Mouse (Mus musculus): ENCODE data around the gene Prss53.
"Not testable (repeated sequence)": the region's sequence is repeated elsewhere in the genome, so short reads cannot be mapped to it uniquely, and the experiment has no call there.

Prss53 gene

GRCm38 (mm10) chr7:127912190-127912871 lies 21.6 kb upstream of the Prss53 start, which contains the start of gene Kat8:
Kat8 (plus strand) TSS chr7:127912516.
- DNase-seq (ENCODE audit: low spot score in 2 of 2), result peak; percentile 92 to 94

DNA sequence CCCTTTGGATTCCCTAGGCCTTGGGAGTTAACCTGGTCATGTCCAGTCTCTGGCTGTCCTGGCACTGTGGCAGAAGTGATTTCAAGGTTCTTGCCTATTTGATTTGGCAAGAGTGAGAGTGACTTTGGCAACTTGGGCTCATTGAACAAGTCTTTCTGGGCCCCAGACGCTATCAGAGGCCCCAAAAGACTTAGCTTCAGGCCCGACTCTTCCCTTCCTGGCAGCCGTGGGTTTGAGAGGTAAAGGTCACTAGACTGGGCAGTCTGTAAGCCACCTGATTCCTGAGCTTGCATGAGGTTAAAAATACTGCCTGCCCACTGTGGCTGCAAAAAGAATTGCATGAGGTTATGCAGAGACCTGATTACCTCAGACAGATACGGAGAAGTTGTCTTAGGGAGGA lies 17.9 kb upstream of the Prss53 start:
- no peak for DNase-seq (ENCODE audit: low spot score in 2 of 2)

GRCm38 (mm10) chr7:127907939-127908338 lies 17.2 kb upstream of the Prss53 start:
- DNase-seq (ENCODE audit: low spot score in 2 of 2), result no peak

DNA sequence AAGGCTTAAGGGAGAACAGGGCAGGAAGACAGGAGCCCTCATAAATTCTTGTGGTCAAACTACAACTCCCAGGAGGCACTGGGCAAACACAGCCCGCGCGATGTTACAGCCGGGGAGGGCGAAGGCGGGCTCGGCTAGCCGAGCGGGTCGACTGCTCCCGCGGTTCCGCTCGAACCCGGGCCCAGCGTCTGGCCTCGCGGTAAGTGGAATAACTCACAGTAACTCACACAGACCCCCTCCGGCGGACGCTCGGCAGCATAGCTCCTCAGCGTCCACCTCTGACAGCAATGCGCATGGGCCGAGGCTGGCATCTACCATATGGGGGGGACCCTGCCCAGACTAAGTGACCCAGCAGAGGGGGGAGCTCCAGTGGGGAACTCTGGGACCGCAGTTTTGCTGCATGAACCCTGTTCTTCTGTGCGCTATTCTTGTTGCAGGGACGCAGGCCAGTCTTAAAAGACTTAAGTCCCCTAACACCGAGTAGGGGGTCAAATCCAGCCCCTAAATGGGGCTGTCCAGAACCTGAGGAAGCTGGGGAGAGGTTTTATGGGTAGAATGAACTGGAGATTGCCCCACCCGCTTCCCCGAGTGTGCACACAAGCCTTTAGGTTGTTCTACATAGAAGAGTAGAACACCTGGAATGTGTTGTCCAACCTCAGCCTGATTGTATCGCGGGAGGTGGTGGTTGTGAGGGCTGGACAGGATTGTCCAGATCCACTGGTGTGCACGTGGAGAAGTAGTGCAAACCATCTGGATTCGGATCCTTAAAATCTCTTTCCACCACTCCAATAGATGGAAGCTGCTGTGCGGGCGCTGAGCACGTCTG lies 13.4 kb upstream of the Prss53 start, which contains the start of gene Bckdk:
TSS of gene Bckdk (plus strand) at position 112 of the 826 bp plus-strand sequence.
- DNase-seq (ENCODE audit: low spot score in 2 of 2), result peak; percentile 87 to 92

DNA sequence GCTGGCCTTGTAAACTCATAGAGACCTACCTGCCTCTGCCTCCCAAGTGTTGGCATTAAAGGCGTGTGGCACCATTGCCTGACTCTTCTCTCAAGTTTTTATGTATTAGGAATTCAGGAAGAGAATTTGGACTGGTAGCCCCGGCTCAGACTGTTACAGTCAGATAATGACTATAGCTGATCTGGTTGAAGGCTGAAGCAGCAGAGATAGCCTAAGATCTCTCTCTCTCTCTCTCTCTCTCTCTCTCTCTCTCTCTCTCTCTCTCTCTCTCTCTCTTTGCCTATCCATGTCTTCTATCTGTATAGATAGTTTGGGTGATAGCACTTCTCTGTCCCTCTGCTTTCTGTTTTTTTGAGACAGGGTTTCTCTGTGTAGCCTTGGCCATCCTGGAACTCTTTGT lies 11.0 kb upstream of the Prss53 start:
- DNase-seq (ENCODE audit: low spot score in 2 of 2), result no peak

GRCm38 (mm10) chr7:127899997-127900396 lies 9.2 kb upstream of the Prss53 start:
- DNase-seq (ENCODE audit: low spot score in 2 of 2), result no peak

GRCm38 (mm10) chr7:127898179-127898956 lies 7.6 kb upstream of the Prss53 start:
- DNase-seq (ENCODE audit: low spot score in 2 of 2), result no peak

DNA sequence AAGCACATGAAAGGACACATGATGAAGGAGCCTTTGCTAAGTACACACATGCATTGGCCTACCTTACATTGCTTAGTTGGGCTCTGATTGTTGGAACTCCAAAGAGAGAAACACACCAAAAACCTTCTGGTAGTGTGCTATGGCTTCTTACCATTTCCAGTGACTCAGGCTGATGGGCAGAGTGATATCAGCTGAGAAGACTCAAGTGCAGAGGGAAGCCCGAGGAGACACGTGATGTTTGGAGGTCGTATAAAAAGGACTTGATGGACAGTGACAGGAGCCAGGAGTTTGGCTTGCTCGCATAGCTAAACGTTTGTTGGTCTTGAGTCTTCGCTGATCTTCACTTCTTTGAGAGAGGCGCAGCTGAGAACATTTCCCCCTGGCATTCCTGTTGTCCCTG lies 6.8 kb upstream of the Prss53 start:
- no peak for DNase-seq (ENCODE audit: low spot score in 2 of 2)

- DNase-seq (ENCODE audit: low spot score in 2 of 2), result peak in 1 of 2 experiments; percentile 64
These were observed 5.6 kb upstream of the Prss53 start for GRCm38 (mm10) chr7:127896384-127896783.

- not testable (repeated sequence) for DNase-seq (ENCODE audit: low spot score in 2 of 2)
These were observed 5.1 kb upstream of the Prss53 start for GRCm38 (mm10) chr7:127895891-127896290.

GRCm38 (mm10) chr7:127895442-127895841 lies 4.7 kb upstream of the Prss53 start, which contains the start of the genes Gm21974 and Vkorc1:
Gm21974 (minus strand) TSS chr7:127895454.
Vkorc1 (minus strand) TSS chr7:127895617.
- peak; percentile 96 to 97 for DNase-seq (ENCODE audit: low spot score in 2 of 2)

DNA sequence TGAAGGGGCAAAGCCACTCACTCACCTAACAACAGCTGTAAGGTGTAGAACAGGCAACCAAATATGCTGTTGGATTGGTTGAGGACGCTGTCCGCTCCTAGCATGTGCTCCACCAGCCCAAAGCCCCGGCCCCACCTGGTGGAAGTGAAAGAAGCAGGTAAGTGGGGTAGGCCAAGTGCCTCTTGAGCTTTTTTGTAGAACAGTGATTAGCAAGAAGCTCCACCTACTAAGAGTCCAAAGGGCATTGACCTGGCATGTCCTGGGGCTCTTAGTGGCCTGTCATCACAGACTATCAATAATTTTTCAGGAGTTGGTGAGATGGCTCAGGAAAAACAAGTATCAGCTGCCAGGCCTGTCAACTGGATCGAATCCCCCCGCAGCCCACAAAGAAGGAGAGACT lies 3.7 kb upstream of the Prss53 start:
- DNase-seq (ENCODE audit: low spot score in 2 of 2), result no peak

DNA sequence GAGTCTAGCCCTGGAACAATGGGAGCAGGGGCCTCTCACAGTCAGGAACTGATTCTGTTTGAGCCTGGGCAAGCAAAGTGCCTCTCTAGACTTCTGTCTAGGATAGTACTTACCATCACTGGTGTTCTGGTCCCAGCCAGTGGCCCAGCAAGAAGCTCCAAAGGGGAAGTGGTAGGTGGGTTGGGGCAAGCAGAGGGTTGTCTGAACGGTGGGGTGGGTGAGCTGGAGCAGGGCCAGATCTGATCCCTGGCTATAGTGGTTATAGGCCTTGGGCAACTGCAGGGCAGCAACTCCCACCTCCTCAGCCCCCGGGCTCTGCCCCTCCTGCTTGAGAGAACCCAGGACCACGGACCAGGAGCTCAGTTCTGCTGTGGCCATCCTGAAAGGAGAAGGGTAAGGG lies 1.9 kb downstream of the Prss53 start:
- DNase-seq (ENCODE audit: low spot score in 2 of 2), result no peak

DNA sequence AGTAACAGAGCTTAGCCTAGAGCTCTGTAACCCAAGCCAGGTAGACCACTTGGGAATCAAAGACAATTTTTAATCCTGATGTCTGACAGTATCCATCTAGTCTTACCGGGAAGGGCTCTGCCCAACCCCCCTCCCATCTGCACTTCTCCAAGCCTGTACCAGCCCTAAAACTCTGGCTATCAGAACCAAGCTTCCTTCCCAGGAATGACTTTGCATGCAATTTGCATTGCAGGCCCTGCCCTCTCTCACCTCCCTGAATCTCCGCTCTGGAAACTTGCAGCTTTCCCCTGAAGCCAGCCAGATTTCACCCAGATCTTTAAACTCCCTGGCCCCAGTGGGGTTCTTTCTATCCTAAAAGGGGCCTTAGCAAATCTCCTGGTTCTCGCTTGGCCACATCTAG lies 3.0 kb downstream of the Prss53 start:
- DNase-seq (ENCODE audit: low spot score in 2 of 2), result no peak

- no peak for DNase-seq (ENCODE audit: low spot score in 2 of 2)
These were observed 3.6 kb downstream of the Prss53 start for GRCm38 (mm10) chr7:127887191-127887590.

DNA sequence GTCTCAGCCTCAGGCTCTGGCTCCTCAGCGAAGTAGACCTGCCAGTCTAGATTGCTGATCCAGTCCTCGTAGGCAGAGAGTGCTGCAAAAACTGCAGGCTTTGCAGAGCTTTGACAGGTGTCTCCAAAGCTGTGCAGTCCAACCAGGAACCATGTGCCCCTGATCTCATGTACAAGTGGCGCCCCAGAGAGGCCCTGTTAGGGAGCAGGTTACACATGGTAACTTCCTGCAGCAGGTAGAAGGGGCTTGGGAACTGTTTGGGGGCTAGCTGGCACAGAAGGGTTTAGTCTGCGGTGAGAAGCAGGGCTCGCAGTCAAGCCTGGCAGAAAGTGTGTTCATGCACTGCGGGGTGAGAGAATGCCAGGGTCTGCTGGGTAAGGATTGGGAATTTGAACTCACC lies 4.2 kb downstream of the Prss53 start:
- no peak for DNase-seq (ENCODE audit: low spot score in 2 of 2)

DNA sequence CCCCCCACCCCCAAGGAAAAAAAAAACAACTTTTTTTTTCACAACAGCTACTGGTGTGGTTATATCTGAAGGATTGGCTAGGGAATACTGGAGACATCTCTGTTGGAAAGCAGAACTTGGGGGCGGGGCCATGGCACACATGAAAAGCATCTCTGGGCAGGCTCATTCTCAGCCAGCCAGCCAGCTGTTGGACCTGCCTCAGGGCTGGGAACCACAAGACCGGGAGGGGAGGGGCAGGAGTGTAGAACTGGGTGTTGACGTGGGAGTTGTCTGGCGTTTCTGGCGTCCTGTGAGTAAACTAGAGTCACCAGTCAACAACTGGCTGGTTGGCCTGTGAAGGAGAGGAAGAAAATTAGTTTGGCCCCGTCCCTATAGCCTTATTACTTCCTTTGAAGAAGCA lies 4.8 kb downstream of the Prss53 start:
- DNase-seq (ENCODE audit: low spot score in 2 of 2), result no peak

DNA sequence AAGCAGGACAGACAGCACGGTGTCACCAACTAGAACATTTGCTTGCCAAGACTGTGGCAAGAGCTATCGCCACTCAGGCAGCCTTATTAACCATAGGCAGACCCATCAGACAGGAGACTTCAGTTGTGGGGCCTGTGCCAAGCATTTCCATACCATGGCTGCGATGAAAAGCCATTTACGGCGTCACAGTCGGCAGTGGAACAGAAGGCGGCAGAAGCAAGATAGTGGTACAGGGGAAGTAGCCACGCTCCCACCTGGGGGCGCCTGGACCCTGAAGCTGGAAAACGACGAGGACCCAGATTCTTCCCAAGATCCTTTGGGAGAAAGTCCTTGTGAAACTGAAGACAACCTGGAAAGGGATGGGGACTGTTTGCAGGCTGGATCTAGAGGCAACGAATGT lies 10.3 kb downstream of the Prss53 start:
- DNase-seq (ENCODE audit: low spot score in 2 of 2), result no peak

GRCm38 (mm10) chr7:127879301-127879700 lies 11.5 kb downstream of the Prss53 start:
- DNase-seq (ENCODE audit: low spot score in 2 of 2), result no peak

GRCm38 (mm10) chr7:127876467-127877348 lies 14.1 kb downstream of the Prss53 start, which contains the start of gene Zfp668:
Zfp668 (minus strand) TSS chr7:127876828.
- peak; percentile 94 to 95 for DNase-seq (ENCODE audit: low spot score in 2 of 2)

DNA sequence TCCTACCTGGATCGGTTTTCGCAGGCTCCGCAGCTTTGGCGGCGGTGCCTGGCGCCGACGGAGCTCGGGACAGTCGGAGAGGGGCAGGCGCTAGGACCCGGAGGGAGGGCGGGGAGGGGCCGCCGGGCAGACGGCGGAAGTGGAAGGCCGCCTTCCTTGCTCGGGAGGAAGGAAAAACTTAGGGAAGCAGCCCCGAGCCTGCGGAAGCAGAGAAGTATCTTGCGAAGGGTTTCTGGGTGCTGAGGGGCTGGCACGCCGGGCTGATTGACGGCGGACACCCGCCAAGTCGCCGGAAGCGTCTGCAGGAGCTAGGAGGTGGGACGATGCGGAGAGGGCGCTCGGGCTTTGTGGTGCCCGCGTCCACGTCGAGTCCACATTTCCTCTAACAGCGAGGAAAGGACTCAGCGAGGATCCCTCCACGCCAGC lies 14.7 kb downstream of the Prss53 start, which contains the start of gene Zfp646:
TSS of gene Zfp646 (plus strand) at position 181 of the 426 bp plus-strand sequence.
- DNase-seq (ENCODE audit: low spot score in 2 of 2), result peak; percentile 81 to 86

Measured in right cerebral cortex, postnatal 10 days (tissue).